Mouse (Mus musculus) liver, postnatal 0 days (tissue): ENCODE data around the gene Ociad1.

Source experiments
- CTCF ChIP-seq: sonication (generic); IDR thresholded peaks from 2 replicates; pipeline ENCODE4 v1.5.1; 2016; ENCODE audit warnings: antibody characterized with exemption, low read depth
- EP300 ChIP-seq: IDR thresholded peaks from 2 replicates; pipeline ENCODE4 v1.6.1; 2016; ENCODE audit warnings: antibody characterized with exemption, low read depth, mild to moderate bottlenecking

- peak; percentile 82 for TF ChIP-seq EP300
- TF ChIP-seq CTCF: no peak
Observed at GRCm38 (mm10) chr5:73313591-73313990, 21.0 kb downstream of the Ociad1 start.
